Mouse (Mus musculus) liver, embryonic 14.5 days (tissue): ENCODE measurements around the gene Boll. TPM values are rescaled to one million over a fixed set of nuclear protein-coding genes. Genes with fewer than 3 reads are reported as not detected.

ENCODE experiments used
- ATAC-seq: fragments of 200-750 bp; cut with Nextera tagmentation; 2 replicates; pipeline ENCODE4 v1.8.0; 2017; ENCODE audit warnings: moderate number of reproducible peaks, mild to moderate bottlenecking, moderate library complexity; ENCODE audit not compliant: insufficient read depth
- DNase-seq, 3 experiments: peaks; one replicate each; pipeline ENCODE4 v3.0.0-alpha.2; 2012 to 2013; ENCODE audit warnings: low read depth in 3 of 3, low spot score in 3 of 3
- H3K27ac ChIP-seq: fragments of 300-500 bp; sonication (generic); 2 replicates; pipeline ENCODE4 v1.5.1; 2014; ENCODE audit warnings: moderate library complexity, mild to moderate bottlenecking, control low read depth, inconsistent platforms
- H3K27me3 ChIP-seq: fragments of 300-500 bp; sonication (generic); 2 replicates; pipeline ENCODE4 v1.6.1; 2014; ENCODE audit warnings: mild to moderate bottlenecking, low read length, moderate library complexity; ENCODE audit not compliant: control insufficient read depth, insufficient read depth
- H3K36me3 ChIP-seq: fragments of 300-500 bp; sonication (generic); replicated peaks from 2 replicates; pipeline ENCODE4 v1.6.1; 2014; ENCODE audit warnings: low read depth; ENCODE audit not compliant: control insufficient read depth, insufficient read depth
- H3K4me1 ChIP-seq, 2 experiments: fragments of 200-500 bp in 1 of 2; fragments of 300-500 bp in 1 of 2; sonication (generic) in 1 of 2; replicated peaks; 2 replicates each; pipeline ENCODE4 v1.6.1; 2012 to 2014; ENCODE audit warnings: antibody characterized with exemption in 1 of 2, inconsistent platforms in 1 of 2, low read length in 1 of 2; ENCODE audit not compliant: control insufficient read depth in 2 of 2, insufficient read depth in 2 of 2
- H3K4me2 ChIP-seq: fragments of 300-500 bp; sonication (generic); 2 replicates; pipeline ENCODE4 v1.6.1; 2014; ENCODE audit warnings: low read depth, mild to moderate bottlenecking, control low read depth, moderate library complexity
- H3K4me3 ChIP-seq, 2 experiments: fragments of 200-500 bp in 1 of 2; fragments of 300-500 bp in 1 of 2; sonication (generic) in 1 of 2; 2 replicates each; pipeline ENCODE4 v1.5.1; 2012 to 2014; ENCODE audit warnings: low read depth in 2 of 2, low read length in 2 of 2, mild to moderate bottlenecking in 2 of 2, control low read depth in 1 of 2, inconsistent platforms in 1 of 2, moderate library complexity in 1 of 2; ENCODE audit not compliant: insufficient read depth in 1 of 2
- H3K9ac ChIP-seq: fragments of 300-500 bp; sonication (generic); replicated peaks from 2 replicates; pipeline ENCODE4 v1.6.1; 2014; ENCODE audit warnings: mild to moderate bottlenecking, control low read depth, moderate library complexity
- H3K9me3 ChIP-seq: fragments of 300-500 bp; sonication (generic); 2 replicates; pipeline ENCODE4 v1.6.1; 2016; ENCODE audit warnings: low read length, mixed read lengths; ENCODE audit not compliant: control insufficient read depth
- CTCF ChIP-seq: IDR thresholded peaks from 2 replicates; pipeline ENCODE4 v1.5.1; 2016; ENCODE audit warnings: antibody characterized with exemption, low read depth, control low read depth
- EP300 ChIP-seq: IDR thresholded peaks from 2 replicates; pipeline ENCODE4 v1.6.1; 2016; ENCODE audit warnings: antibody characterized with exemption, low read depth
- WGBS: fragments of 180-500 bp; shearing (Covaris S2); extraction: QIAGEN DNeasy Blood & Tissue Kit; methylation state at CpG from one replicate; pipeline ENCODE4 v1.1.7; 2014; ENCODE audit not compliant: insufficient replicate concordance; 5-methylcytosine and 5-hydroxymethylcytosine counted together
- polyA plus RNA-seq, 2 experiments: library from polyadenylated mRNA; depleted of rRNA in 1 of 2; stranded (reverse) in 1 of 2; unstranded in 1 of 2; fragments of >200 nt; fragmentation: Nextera tagmentation in 1 of 2; extraction: Ambion mirVana in 1 of 2; gene quantifications; 2 replicates each; pipeline versions ENCODE4 v1.2.1 to v1.2.3; 2012 to 2014

Boll gene
- polyA plus RNA-seq, 2 experiments, result not detected

- no peaks in the 10 kb centered on the region for H3K36me3 ChIP-seq
- DNase-seq (no peak), ATAC-seq (peak; percentile 48; the same call in 1 of the 2 replicates)
- peak overlapping the region; percentile 31 to 48 for H3K4me3 ChIP-seq
- TF ChIP-seq EP300, result no peak
- TF ChIP-seq CTCF, result no peak
- WGBS, result under 1% methylated on average over 41 of the region's 42 CpGs
- H3K4me2 ChIP-seq, result peak overlapping the region; percentile 57
- no peaks in the 10 kb centered on the region for H3K9me3 ChIP-seq
- H3K27ac ChIP-seq, result no peak overlapping the region
- H3K27me3 ChIP-seq, result peaks cover 36% of the 10 kb centered on the region
- H3K9ac ChIP-seq, result no peak overlapping the region
- no peaks in the 10 kb centered on the region; a peak in 1 of 4 replicates for H3K4me1 ChIP-seq
Observed at GRCm38 (mm10) chr1:55406023-55406413, 42.7 kb upstream of the Boll start.

- Histone ChIP-seq H3K4me3 (peak within 1 kb of the TSS; percentile 31 to 48), H3K9me3 (no peaks in the 10 kb centered on the region), H3K27ac (no peak within 1 kb of the TSS), H3K4me2 (peak within 1 kb of the TSS; percentile 57), H3K36me3 (no peaks in the 10 kb centered on the region), H3K9ac (no peak within 1 kb of the TSS), H3K4me1 (no peaks in the 10 kb centered on the region; a peak in 1 of 4 replicates), H3K27me3 (peaks cover 36% of the 10 kb centered on the region)
- DNase-seq (peak; percentile 30 to 41 (median 33)), ATAC-seq (peak; percentile 87)
- 4% methylated on average over 41 of the region's 51 CpGs for WGBS
- TF ChIP-seq EP300 (no peak), CTCF (no peak)
Observed at GRCm38 (mm10) chr1:55405272-55406022, 42.2 kb upstream of the Boll start, which contains the start of gene Plcl1. Gene Plcl1 (plus strand): TSS chr1:55405921.

- no peak for ATAC-seq
- no peak overlapping the region for H3K4me2 ChIP-seq
- DNase-seq, result peak; percentile 17 to 33 (median 26)
- no peak overlapping the region for H3K4me3 ChIP-seq
- no peaks in the 10 kb centered on the region for H3K36me3 ChIP-seq
- H3K27ac ChIP-seq, result no peak overlapping the region
- no peaks in the 10 kb centered on the region; a peak in 1 of 4 replicates for H3K4me1 ChIP-seq
- no peaks in the 10 kb centered on the region for H3K9me3 ChIP-seq
- 1% methylated on average over 3 of the region's 3 CpGs for WGBS
- H3K27me3 ChIP-seq, result peaks cover 36% of the 10 kb centered on the region
- peak; percentile 55; the same call in 1 of the 2 replicates for TF ChIP-seq CTCF
- no peak for TF ChIP-seq EP300
- H3K9ac ChIP-seq, result no peak overlapping the region
Observed at GRCm38 (mm10) chr1:55404439-55404838, 41.2 kb upstream of the Boll start.

- Histone ChIP-seq H3K4me3 (no peak overlapping the region), H3K4me1 (no peaks in the 10 kb centered on the region; a peak in 1 of 4 replicates), H3K4me2 (no peak overlapping the region), H3K27ac (no peak overlapping the region), H3K27me3 (peaks cover 4% of the 10 kb centered on the region), H3K9ac (no peak overlapping the region), H3K36me3 (no peaks in the 10 kb centered on the region), H3K9me3 (no peaks in the 10 kb centered on the region)
- TF ChIP-seq EP300, result no peak
- no peak for TF ChIP-seq CTCF
- 37% methylated on average over 5 of the region's 5 CpGs for WGBS
- ATAC-seq (no peak), DNase-seq (no peak)
Observed at GRCm38 (mm10) chr1:55399891-55400290, 36.6 kb upstream of the Boll start.

GRCm38 (mm10) chr1:55383114-55383773 lies 20.0 kb upstream of the Boll start:
- Histone ChIP-seq H3K9me3 (no peaks in the 10 kb centered on the region), H3K4me3 (no peak overlapping the region), H3K27me3 (no peaks in the 10 kb centered on the region), H3K9ac (no peak overlapping the region), H3K4me1 (no peaks in the 10 kb centered on the region), H3K4me2 (no peak overlapping the region), H3K36me3 (no peaks in the 10 kb centered on the region), H3K27ac (no peak overlapping the region)
- TF ChIP-seq CTCF (peak; percentile 86), EP300 (no peak)
- DNase-seq (peak in 2 of 3 experiments; percentile 23 to 30), ATAC-seq (no peak)
- 18% methylated on average over 9 of the region's 9 CpGs for WGBS
